Mouse (Mus musculus): ENCODE measurements around the gene Gm28036.
"Not testable (repeated sequence)": the region's sequence is repeated elsewhere in the genome, so short reads cannot be mapped to it uniquely, and the experiment has no call there.

Gene Gm28036

GRCm38 (mm10) chr2:156126992-156127391, at the start of gene Gm28036:
Gene Gm28036 (minus strand): TSS chr2:156127092.
- no peak for DNase-seq (ENCODE audit: low spot score)

GRCm38 (mm10) chr2:156166557-156166956, 39.7 kb upstream of the Gm28036 start:
- no peak for DNase-seq (ENCODE audit: low spot score)

GRCm38 (mm10) chr2:156165478-156165877, 38.6 kb upstream of the Gm28036 start:
- no peak for DNase-seq (ENCODE audit: low spot score)

- DNase-seq (ENCODE audit: low spot score), result no peak
Measured at GRCm38 (mm10) chr2:156151538-156151937, 24.6 kb upstream of the Gm28036 start.

GRCm38 (mm10) chr2:156147316-156147915, 20.5 kb upstream of the Gm28036 start:
- DNase-seq (ENCODE audit: low spot score), result no peak

- DNase-seq (ENCODE audit: low spot score), result no peak
Measured at GRCm38 (mm10) chr2:156146272-156146989, 19.5 kb upstream of the Gm28036 start.

- no peak for DNase-seq (ENCODE audit: low spot score)
Measured at GRCm38 (mm10) chr2:156145486-156146130, 18.7 kb upstream of the Gm28036 start.

- DNase-seq (ENCODE audit: low spot score), result peak; percentile 92
Measured at GRCm38 (mm10) chr2:156143953-156144724, 17.2 kb upstream of the Gm28036 start, which contains the start of the genes Romo1 and Nfs1. Gene Romo1 (plus strand): TSS chr2:156144039. Gene Nfs1 (minus strand): TSS chr2:156144186.

- no peak for DNase-seq (ENCODE audit: low spot score)
Measured at GRCm38 (mm10) chr2:156143367-156143766, 16.5 kb upstream of the Gm28036 start.

GRCm38 (mm10) chr2:156142820-156143219, 15.9 kb upstream of the Gm28036 start:
- no peak for DNase-seq (ENCODE audit: low spot score)

GRCm38 (mm10) chr2:156135695-156136094, 8.8 kb upstream of the Gm28036 start:
- no peak for DNase-seq (ENCODE audit: low spot score)

- no peak for DNase-seq (ENCODE audit: low spot score)
Measured at GRCm38 (mm10) chr2:156134161-156134560, 7.3 kb upstream of the Gm28036 start.

- DNase-seq (ENCODE audit: low spot score), result no peak
Measured at GRCm38 (mm10) chr2:156123731-156124130, 3.2 kb downstream of the Gm28036 start.

- no peak for DNase-seq (ENCODE audit: low spot score)
Measured at GRCm38 (mm10) chr2:156119566-156119965, 7.3 kb downstream of the Gm28036 start.

GRCm38 (mm10) chr2:156112080-156112423, 14.8 kb downstream of the Gm28036 start:
- DNase-seq (ENCODE audit: low spot score), result not testable (repeated sequence)

GRCm38 (mm10) chr2:156111358-156112079, 15.4 kb downstream of the Gm28036 start, which contains the start of the genes Cpne1 and Rbm12:
Gene Cpne1 (minus strand): TSS chr2:156111965.
Gene Rbm12 (minus strand): TSS chr2:156111978.
- DNase-seq (ENCODE audit: low spot score), result peak; percentile 91

GRCm38 (mm10) chr2:156110627-156111357, 16.1 kb downstream of the Gm28036 start:
- no peak for DNase-seq (ENCODE audit: low spot score)

- DNase-seq (ENCODE audit: low spot score), result peak; percentile 21
Measured at GRCm38 (mm10) chr2:156091926-156092325, 35.0 kb downstream of the Gm28036 start.

GRCm38 (mm10) chr2:156089799-156090198, 37.1 kb downstream of the Gm28036 start:
- no peak for DNase-seq (ENCODE audit: low spot score)

GRCm38 (mm10) chr2:156087391-156088110, 39.3 kb downstream of the Gm28036 start:
- DNase-seq (ENCODE audit: low spot score), result no peak
